Mouse (Mus musculus) olfactory bulb, adult 2 months (tissue): ENCODE data around the gene Asna1.

Source experiments
- CTCF ChIP-seq: fragments of 200-500 bp; IDR thresholded peaks from 2 replicates; pipeline ENCODE4 v1.5.1; 2012; ENCODE audit warnings: low read depth, mild to moderate bottlenecking, low read length, moderate library complexity; ENCODE audit not compliant: insufficient read depth
- POLR2A ChIP-seq: fragments of 200-500 bp; IDR thresholded peaks from 2 replicates; pipeline ENCODE4 v1.6.1; 2012; ENCODE audit warnings: mild to moderate bottlenecking, low read depth, low read length, moderate library complexity; ENCODE audit not compliant: insufficient read depth

DNA sequence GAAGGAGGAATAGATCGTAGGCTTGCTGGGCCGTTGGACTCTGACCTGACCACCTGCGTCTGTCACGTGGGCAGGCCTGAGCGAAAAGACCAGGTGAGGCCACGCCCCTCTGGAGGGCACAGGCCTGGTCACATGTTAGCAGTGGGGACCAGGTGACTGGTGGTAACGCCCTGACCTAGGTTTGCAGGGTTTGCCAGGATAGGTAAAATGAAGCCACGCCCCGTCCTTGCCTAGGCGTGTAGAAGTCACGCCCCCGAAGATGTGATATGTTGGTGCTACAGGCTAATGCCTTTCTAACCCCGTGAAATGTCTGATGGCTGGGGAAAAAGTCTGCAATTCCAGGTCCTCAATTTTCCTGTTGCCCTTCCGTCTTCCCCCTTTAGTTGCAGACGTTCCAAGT lies 34.2 kb downstream of the Asna1 start:
- TF ChIP-seq POLR2A (no peak), CTCF (no peak)
